Mouse (Mus musculus) hindbrain, embryonic 13.5 days (tissue): ENCODE data around the gene Hs6st3. TPM values are rescaled to one million over a fixed set of nuclear protein-coding genes. Genes with fewer than 3 reads are reported as not detected.

ENCODE experiments used
- ATAC-seq: fragments of 200-750 bp; cut with Nextera tagmentation; 2 replicates; pipeline ENCODE4 v1.8.0; 2017; ENCODE audit warnings: moderate TSS enrichment; ENCODE audit not compliant: low FRiP score
- H3K27ac ChIP-seq: fragments of 300-500 bp; sonication (generic); 2 replicates; pipeline ENCODE4 v1.5.1; 2015; ENCODE audit warnings: inconsistent platforms, mild to moderate bottlenecking, moderate library complexity
- H3K27me3 ChIP-seq: fragments of 300-500 bp; sonication (generic); 2 replicates; pipeline ENCODE4 v1.6.1; 2015; ENCODE audit warnings: mild to moderate bottlenecking, inconsistent platforms
- H3K36me3 ChIP-seq: fragments of 300-500 bp; sonication (generic); 2 replicates; pipeline ENCODE4 v1.6.1; 2015; ENCODE audit warnings: mild to moderate bottlenecking, inconsistent platforms
- H3K4me1 ChIP-seq: fragments of 300-500 bp; sonication (generic); replicated peaks from 2 replicates; pipeline ENCODE4 v1.6.1; 2015; ENCODE audit warnings: inconsistent platforms
- H3K4me2 ChIP-seq: fragments of 300-500 bp; sonication (generic); 2 replicates; pipeline ENCODE4 v1.6.1; 2015; ENCODE audit warnings: inconsistent platforms, mild to moderate bottlenecking, moderate library complexity
- H3K4me3 ChIP-seq: fragments of 300-500 bp; sonication (generic); 2 replicates; pipeline ENCODE4 v1.5.1; 2015; ENCODE audit warnings: mild to moderate bottlenecking, inconsistent platforms
- H3K9ac ChIP-seq: fragments of 300-500 bp; sonication (generic); 2 replicates; pipeline ENCODE4 v1.6.1; 2015; ENCODE audit warnings: mild to moderate bottlenecking, inconsistent platforms
- H3K9me3 ChIP-seq: fragments of 300-500 bp; sonication (generic); 2 replicates; pipeline ENCODE4 v1.6.1; 2016; ENCODE audit warnings: inconsistent platforms
- WGBS: fragments of 180-500 bp; shearing (Covaris S2); methylation state at CpG from one replicate; pipeline ENCODE4 v1.1.7; 2015; 5-methylcytosine and 5-hydroxymethylcytosine counted together
- polyA plus RNA-seq: library from polyadenylated mRNA; unstranded; fragments of >200 nt; fragmentation: Nextera tagmentation; extraction: Ambion mirVana; gene quantifications from 2 replicates; pipeline ENCODE4 v1.2.1, GENCODE M21; 2015

Hs6st3 gene
- polyA plus RNA-seq, 1 experiment from 2014 or later: 1.9 TPM

DNA sequence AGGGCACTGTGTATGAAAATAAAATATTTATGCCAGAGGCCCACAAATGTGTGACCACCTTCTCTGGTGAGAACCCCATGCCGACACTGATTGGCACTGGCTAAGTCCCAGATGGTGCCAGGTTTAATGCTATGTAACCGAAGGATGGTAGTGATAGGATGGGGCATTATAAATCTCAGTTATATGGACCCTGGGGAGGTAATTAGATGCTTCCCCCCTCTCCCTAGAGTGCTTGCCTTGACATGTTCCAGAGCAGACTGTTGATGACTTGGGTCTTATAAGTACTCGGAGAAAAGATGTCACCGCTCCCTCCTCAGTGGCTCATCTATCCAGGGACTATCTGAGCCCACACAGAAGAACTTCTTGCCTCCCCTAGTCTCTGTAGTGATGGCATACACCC, 561.8 kb downstream of the Hs6st3 start:
- no peak overlapping the region for H3K27ac ChIP-seq
- H3K4me3 ChIP-seq: no peak overlapping the region
- no peaks in the 10 kb centered on the region for H3K27me3 ChIP-seq
- ATAC-seq: no peak
- H3K9me3 ChIP-seq: no peaks in the 10 kb centered on the region
- no peaks in the 10 kb centered on the region for H3K4me1 ChIP-seq
- H3K36me3 ChIP-seq: no peaks in the 10 kb centered on the region
- no peak overlapping the region for H3K9ac ChIP-seq
- H3K4me2 ChIP-seq: no peak overlapping the region
- WGBS: 73% methylated on average over 4 of the region's 4 CpGs

- Histone ChIP-seq H3K27ac (no peak overlapping the region), H3K27me3 (no peaks in the 10 kb centered on the region), H3K9me3 (no peaks in the 10 kb centered on the region), H3K4me2 (no peak overlapping the region), H3K4me1 (0 out of 2 replicates have a peak, but pooled peaks cover 2% of the 10 kb centered on the region), H3K9ac (no peak overlapping the region), H3K4me3 (no peak overlapping the region), H3K36me3 (no peaks in the 10 kb centered on the region)
- no peak for ATAC-seq
- 94% methylated on average over 3 of the region's 3 CpGs for WGBS
Measured at GRCm38 (mm10) chr14:119714712-119715111, 576.6 kb downstream of the Hs6st3 start.

GRCm38 (mm10) chr14:119717323-119717722, 579.2 kb downstream of the Hs6st3 start:
- H3K36me3 ChIP-seq: no peaks in the 10 kb centered on the region
- no peak overlapping the region for H3K4me3 ChIP-seq
- no peak overlapping the region for H3K27ac ChIP-seq
- no peak for ATAC-seq
- WGBS: 79% methylated on average over 1 of the region's 1 CpGs
- H3K9me3 ChIP-seq: no peaks in the 10 kb centered on the region
- 0 out of 2 replicates have a peak, but pooled peaks cover 1% of the 10 kb centered on the region for H3K4me1 ChIP-seq
- no peak overlapping the region for H3K9ac ChIP-seq
- H3K27me3 ChIP-seq: no peaks in the 10 kb centered on the region
- H3K4me2 ChIP-seq: no peak overlapping the region

- H3K36me3 ChIP-seq: no peaks in the 10 kb centered on the region
- no peaks in the 10 kb centered on the region for H3K27me3 ChIP-seq
- no peak overlapping the region for H3K4me2 ChIP-seq
Measured at GRCm38 (mm10) chr14:119725102-119725501, 587.0 kb downstream of the Hs6st3 start.

GRCm38 (mm10) chr14:119731436-119732080, 593.4 kb downstream of the Hs6st3 start:
- Histone ChIP-seq H3K4me2 (no peak overlapping the region), H3K9ac (no peak overlapping the region), H3K36me3 (no peaks in the 10 kb centered on the region), H3K9me3 (no peaks in the 10 kb centered on the region), H3K27ac (no peak overlapping the region), H3K27me3 (no peaks in the 10 kb centered on the region), H3K4me3 (no peak overlapping the region), H3K4me1 (no peaks in the 10 kb centered on the region)
- WGBS: 72% methylated on average over 7 of the region's 7 CpGs
- no peak for ATAC-seq

More at GRCm38 (mm10) chr14:119725102-119725501, 587.0 kb downstream of the Hs6st3 start:
- Histone ChIP-seq H3K4me1 (no peaks in the 10 kb centered on the region), H3K9me3 (no peaks in the 10 kb centered on the region), H3K9ac (no peak overlapping the region), H3K4me3 (no peak overlapping the region), H3K27ac (no peak overlapping the region)
- no peak for ATAC-seq
- 82% methylated on average over 6 of the region's 6 CpGs for WGBS

DNA sequence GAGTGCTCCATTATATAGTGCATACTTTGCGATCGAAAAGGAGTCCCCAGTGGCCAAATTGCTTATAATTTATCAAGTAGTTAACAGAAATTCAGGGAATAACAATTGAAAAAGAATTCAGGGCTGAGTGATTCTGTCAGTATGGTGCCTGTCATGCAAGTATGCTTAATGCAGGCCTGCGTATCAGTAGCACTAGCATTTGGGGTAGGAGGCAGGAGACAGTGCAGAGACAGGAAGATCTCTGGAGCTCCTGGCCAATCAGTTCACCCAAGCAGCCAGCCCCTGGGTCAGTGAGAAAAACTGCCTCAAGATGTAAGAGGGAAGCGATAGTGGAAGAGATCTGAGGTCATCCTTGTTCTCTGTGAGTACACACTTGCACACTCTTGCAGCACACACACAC, 594.1 kb downstream of the Hs6st3 start:
- WGBS: 84% methylated on average over 4 of the region's 4 CpGs
- Histone ChIP-seq H3K36me3 (no peaks in the 10 kb centered on the region), H3K27ac (no peak overlapping the region), H3K9me3 (no peaks in the 10 kb centered on the region), H3K9ac (no peak overlapping the region), H3K4me2 (no peak overlapping the region), H3K4me1 (no peaks in the 10 kb centered on the region), H3K27me3 (no peaks in the 10 kb centered on the region), H3K4me3 (no peak overlapping the region)
- no peak for ATAC-seq

GRCm38 (mm10) chr14:119737408-119737961, 599.3 kb downstream of the Hs6st3 start:
- no peaks in the 10 kb centered on the region for H3K4me1 ChIP-seq
- H3K27me3 ChIP-seq: no peaks in the 10 kb centered on the region
- no peaks in the 10 kb centered on the region for H3K9me3 ChIP-seq
- no peak overlapping the region for H3K4me2 ChIP-seq
- H3K27ac ChIP-seq: no peak overlapping the region
- H3K36me3 ChIP-seq: no peaks in the 10 kb centered on the region
- no peak overlapping the region for H3K4me3 ChIP-seq
- 88% methylated on average over 5 of the region's 5 CpGs for WGBS
- no peak overlapping the region for H3K9ac ChIP-seq
- no peak for ATAC-seq

DNA sequence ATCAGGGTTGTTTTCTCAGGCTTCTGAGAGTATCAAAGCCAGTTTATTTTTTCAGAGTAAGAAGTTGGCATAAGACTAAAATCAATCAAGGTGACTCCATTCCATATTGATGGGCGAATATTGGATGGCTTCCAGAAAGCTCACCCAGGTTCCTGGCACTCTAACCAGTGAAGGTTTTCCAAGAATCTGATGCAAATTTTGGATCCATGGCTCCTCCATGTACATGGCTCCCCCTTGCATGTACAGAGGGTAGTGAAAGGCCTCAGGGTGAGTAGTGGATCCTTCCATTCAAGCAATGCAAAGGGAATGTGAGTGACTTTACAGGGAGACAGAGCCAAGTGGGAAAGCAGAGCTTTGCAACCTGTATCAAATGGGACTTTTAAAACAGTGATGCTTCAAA, 603.6 kb downstream of the Hs6st3 start:
- no peak overlapping the region for H3K4me3 ChIP-seq
- no peak overlapping the region for H3K27ac ChIP-seq
- no peak overlapping the region for H3K9ac ChIP-seq
- H3K4me1 ChIP-seq: no peaks in the 10 kb centered on the region
- WGBS: 92% methylated on average over 1 of the region's 1 CpGs
- no peak for ATAC-seq
- no peaks in the 10 kb centered on the region for H3K36me3 ChIP-seq
- H3K9me3 ChIP-seq: no peaks in the 10 kb centered on the region
- no peak overlapping the region for H3K4me2 ChIP-seq
- no peaks in the 10 kb centered on the region for H3K27me3 ChIP-seq

DNA sequence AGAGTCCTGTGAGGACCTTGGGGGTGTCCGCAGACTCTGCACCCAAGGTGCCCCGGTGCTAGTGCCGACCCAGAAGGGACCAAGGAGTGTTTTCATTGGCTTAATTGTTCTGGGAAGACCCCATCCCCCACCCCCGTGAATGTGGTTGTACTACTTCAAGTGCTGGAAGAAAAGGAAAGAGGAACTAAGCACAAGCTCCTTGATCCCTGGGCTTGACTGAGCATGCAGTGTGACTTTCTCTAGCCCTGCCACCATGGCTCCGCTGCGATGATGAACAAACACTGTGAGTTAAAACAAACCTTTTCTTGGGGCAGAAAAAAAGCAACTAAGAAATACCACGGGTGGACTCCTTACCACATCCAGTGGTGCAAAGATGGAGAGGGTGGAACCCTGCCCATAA, 623.2 kb downstream of the Hs6st3 start:
- no peak for ATAC-seq
- Histone ChIP-seq H3K4me2 (no peak overlapping the region), H3K9me3 (no peaks in the 10 kb centered on the region), H3K36me3 (no peaks in the 10 kb centered on the region), H3K27ac (no peak overlapping the region), H3K4me3 (no peak overlapping the region), H3K9ac (no peak overlapping the region), H3K27me3 (no peaks in the 10 kb centered on the region), H3K4me1 (no peaks in the 10 kb centered on the region)
- WGBS: 93% methylated on average over 7 of the region's 7 CpGs

DNA sequence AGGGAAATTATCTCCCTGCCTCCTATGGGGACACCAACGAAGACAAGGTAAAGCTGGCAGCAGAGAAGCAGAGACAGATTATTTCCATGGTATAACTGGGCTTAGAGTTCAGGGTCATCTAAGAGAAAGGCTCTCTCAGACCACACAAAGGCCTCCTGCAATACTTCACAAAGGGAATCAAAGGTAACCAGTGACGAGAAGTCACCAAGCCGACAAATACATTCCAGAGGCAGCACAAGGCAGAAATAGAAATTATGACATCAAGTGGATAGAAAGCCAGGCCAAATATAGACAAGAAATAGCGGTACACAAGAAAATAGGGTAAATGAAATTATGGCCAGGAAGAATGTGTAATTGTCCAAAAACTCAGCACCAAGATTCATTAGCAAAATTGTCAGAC, 633.9 kb downstream of the Hs6st3 start:
- Histone ChIP-seq H3K4me1 (no peaks in the 10 kb centered on the region), H3K9me3 (no peaks in the 10 kb centered on the region), H3K27ac (no peak overlapping the region), H3K27me3 (no peaks in the 10 kb centered on the region), H3K9ac (no peak overlapping the region), H3K4me2 (no peak overlapping the region), H3K4me3 (no peak overlapping the region), H3K36me3 (no peaks in the 10 kb centered on the region)
- ATAC-seq: no peak
- WGBS: 65% methylated on average over 4 of the region's 4 CpGs

GRCm38 (mm10) chr14:119776261-119776660, 638.1 kb downstream of the Hs6st3 start:
- no peaks in the 10 kb centered on the region for H3K36me3 ChIP-seq

DNA sequence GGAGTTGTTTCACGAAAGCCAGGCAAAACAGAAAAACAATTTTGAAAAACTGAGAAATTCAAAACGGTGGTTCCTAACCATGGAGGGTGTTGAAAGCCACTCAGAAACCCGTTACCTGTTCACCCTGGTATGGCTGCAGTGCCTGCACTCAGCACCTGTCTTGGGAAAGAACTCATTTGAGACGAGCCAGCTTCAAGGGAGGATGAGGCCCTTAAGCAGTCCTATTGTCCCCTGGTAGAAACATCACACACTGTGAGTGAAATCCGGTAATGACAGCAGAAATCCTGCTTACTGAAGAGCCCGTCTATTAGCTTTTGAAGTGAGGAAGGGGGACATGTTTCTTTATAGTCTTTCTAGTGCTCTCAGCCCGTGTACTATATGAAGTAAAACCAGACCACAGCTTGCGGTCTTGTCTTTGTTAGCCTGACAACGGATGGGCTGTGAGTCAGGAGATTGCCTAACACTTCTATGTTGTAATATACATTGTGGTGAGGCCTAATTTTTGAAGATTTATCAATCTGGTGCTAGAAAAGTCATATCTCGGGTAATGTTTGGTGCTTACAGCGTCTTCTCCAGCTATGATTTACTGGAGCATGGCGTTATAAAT, 641.9 kb downstream of the Hs6st3 start:
- no peak for ATAC-seq
- 79% methylated on average over 12 of the region's 12 CpGs for WGBS
- Histone ChIP-seq H3K27ac (no peak overlapping the region), H3K4me1 (no peaks in the 10 kb centered on the region), H3K9ac (no peak overlapping the region), H3K4me2 (no peak overlapping the region), H3K9me3 (no peaks in the 10 kb centered on the region), H3K4me3 (no peak overlapping the region), H3K27me3 (no peaks in the 10 kb centered on the region), H3K36me3 (no peaks in the 10 kb centered on the region)

More at GRCm38 (mm10) chr14:119776261-119776660, 638.1 kb downstream of the Hs6st3 start:
- Histone ChIP-seq H3K9ac (no peak overlapping the region), H3K4me1 (no peaks in the 10 kb centered on the region), H3K27ac (no peak overlapping the region), H3K9me3 (no peaks in the 10 kb centered on the region), H3K27me3 (no peaks in the 10 kb centered on the region), H3K4me2 (no peak overlapping the region), H3K4me3 (no peak overlapping the region)
- no peak for ATAC-seq
- WGBS: 84% methylated on average over 3 of the region's 3 CpGs

GRCm38 (mm10) chr14:119781111-119781510, 643.0 kb downstream of the Hs6st3 start:
- H3K4me2 ChIP-seq: no peak overlapping the region
- no peak overlapping the region for H3K4me3 ChIP-seq
- ATAC-seq: no peak
- no peak overlapping the region for H3K27ac ChIP-seq
- H3K36me3 ChIP-seq: no peaks in the 10 kb centered on the region
- no peak overlapping the region for H3K9ac ChIP-seq
- no peaks in the 10 kb centered on the region for H3K9me3 ChIP-seq
- WGBS: 90% methylated on average over 1 of the region's 1 CpGs
- no peaks in the 10 kb centered on the region for H3K27me3 ChIP-seq
- H3K4me1 ChIP-seq: no peaks in the 10 kb centered on the region
